Mouse (Mus musculus): ENCODE measurements around the gene Bad. TPM values are rescaled to one million over a fixed set of nuclear protein-coding genes. Genes with fewer than 3 reads are reported as not detected.
A peak's percentile ranks its signal among the peaks of the same experiment; 100 is the strongest.

The Bad gene
- polyA plus RNA-seq, 3 experiments from 2014 or later: 42.9 to 55.0 (median 47.6) TPM

GRCm38 (mm10) chr19:6915276-6915675, 26.4 kb upstream of the Bad start:
- ATAC-seq: no peak

DNA sequence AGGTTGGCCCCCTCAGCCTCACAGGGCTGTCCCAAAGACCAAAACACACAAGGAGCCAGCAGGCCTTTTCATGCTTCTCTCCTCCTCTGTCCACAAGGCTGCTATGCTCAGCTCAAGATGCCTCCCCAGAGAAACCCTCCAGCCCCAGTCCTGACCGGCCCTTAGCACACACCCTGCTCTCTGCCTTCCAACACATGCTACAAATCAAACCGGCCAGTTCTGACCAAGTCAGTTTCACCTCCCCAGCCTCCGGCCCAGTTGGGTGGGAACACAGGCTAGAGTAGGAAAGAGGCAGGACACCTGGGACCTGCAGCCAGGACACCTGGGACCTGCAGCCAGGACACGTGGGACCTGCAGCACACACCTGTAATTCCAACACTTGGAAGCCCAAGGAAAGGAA, 25.2 kb upstream of the Bad start:
- no peak for ATAC-seq

DNA sequence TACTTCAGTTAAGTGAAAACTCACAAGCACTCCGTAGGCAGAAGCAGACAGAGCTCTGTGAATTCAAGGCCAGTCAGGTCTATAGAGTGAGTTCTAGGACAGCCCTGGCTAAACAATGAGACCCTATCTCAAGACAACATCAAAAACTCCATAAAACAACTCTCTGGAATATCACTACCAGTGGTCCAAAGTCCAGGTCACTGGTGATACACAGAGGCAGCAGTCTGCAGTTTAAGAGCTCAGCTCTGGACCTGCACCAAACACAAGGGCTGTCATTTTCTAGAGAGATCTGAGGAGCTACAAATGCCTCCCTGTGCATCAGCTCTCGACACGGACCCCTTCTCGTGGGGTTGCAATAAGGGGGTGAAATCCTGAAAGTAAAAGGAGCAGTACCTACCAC, 23.3 kb upstream of the Bad start:
- no peak for ATAC-seq

DNA sequence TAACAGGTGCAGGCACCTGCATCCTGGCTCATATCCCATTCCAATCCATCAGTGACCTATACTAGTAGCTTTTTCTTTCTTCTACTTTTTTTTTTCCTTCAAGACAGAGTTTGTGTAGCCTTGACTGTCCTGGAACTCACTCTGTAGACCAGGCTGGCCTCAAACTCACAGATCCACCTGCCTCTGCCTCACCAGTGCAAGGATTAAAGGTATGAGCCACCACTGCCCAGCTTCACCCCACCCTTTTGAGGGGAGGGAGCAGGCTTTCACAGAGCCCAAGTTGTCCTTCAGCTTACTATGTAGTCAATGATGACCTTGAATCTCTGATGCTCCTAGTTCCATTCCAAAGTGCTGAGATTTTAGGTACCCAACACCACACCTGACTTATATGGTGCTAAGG, 22.2 kb upstream of the Bad start:
- ATAC-seq: no peak

GRCm38 (mm10) chr19:6919876-6920740, 21.6 kb upstream of the Bad start:
- ATAC-seq: no peak

DNA sequence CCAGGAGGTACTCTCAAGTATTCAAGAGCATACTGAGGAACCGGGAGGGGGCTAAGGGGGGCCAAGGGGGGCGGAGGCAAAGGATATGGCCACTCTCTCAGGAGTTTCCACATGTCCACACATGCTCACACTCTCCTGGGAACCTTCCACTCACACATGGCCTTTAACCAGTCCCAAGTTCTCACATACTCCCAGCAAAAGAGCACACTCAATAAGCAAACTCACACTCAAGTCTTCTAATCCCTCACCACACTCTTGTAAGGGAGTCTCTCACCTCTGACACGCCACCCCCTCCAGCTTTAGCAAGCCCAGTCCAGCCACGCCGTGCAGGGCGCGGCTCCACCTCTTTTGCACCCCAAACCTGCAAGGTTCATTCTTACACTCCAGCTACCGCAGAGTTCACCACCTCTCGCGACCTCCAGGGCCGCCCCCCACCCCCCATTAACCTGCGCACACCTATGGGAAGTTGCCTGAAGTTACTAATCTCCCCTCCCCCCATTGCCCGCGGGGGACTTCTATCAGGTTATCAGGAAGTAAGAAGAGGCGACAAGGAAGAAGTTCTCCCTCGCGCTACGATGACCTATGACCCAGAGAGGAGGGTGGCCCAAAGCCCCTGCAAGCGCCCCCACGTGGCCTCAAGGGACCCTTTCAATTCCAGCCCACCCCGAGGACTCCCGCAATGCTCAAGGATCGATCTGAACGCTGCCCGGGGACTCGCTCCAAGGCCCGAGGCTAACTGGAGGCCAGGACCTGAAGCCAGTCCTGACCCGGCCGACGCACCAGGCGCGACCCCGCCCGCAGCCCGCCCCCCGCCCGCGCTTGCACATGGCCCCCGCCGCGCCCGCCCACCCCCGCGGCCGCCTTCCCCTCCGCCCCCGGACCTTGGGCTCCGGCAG, 20.7 kb upstream of the Bad start:
- no peak for ATAC-seq

DNA sequence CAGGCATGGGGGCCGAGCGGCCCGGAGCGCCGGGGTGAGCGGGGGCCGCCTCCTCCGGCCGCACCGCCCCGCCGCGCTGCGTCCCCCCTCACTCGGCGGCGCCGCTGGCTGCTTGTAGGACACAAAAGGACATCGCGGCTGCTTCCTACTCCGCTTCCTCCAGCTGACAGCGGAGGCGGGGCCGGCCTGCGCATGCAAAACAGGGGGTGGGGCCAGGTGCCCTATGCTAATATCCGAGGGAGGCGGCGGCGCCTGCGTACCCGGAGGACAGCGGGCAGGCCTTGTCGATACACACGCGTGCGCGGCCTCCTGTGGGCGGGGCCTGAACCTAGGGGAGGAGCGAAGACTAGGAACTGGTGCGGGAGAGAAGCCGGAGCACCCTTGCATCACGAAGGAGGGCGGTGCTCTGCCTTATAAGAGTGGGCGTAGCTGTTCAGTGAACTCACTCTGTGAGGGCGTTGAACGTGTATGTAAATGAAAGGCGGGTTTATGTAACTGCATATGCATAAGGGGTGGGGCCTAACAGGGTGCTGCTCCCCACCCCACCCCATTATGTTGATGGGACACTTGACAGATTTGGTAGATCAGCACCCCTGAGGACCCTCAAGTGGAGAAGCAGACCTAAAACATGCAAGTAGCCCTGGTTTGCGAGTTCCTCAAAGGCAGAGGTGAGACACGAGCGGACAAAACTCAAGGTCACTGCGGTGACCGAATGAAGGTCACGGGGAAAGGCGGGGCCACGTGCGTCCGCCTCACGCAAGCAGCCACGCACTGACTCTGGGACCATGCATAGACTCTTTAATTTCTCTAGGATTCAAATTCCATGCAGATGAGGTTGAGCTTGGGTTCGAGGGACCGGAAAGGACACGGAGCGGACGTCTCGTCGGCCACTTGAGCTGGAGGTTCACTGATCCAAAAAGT, 19.8 kb upstream of the Bad start, which contains the start of gene Esrra:
TSS of gene Esrra (minus strand) at position 167 of the 921 bp plus-strand sequence.
- peak; percentile 94 for ATAC-seq

DNA sequence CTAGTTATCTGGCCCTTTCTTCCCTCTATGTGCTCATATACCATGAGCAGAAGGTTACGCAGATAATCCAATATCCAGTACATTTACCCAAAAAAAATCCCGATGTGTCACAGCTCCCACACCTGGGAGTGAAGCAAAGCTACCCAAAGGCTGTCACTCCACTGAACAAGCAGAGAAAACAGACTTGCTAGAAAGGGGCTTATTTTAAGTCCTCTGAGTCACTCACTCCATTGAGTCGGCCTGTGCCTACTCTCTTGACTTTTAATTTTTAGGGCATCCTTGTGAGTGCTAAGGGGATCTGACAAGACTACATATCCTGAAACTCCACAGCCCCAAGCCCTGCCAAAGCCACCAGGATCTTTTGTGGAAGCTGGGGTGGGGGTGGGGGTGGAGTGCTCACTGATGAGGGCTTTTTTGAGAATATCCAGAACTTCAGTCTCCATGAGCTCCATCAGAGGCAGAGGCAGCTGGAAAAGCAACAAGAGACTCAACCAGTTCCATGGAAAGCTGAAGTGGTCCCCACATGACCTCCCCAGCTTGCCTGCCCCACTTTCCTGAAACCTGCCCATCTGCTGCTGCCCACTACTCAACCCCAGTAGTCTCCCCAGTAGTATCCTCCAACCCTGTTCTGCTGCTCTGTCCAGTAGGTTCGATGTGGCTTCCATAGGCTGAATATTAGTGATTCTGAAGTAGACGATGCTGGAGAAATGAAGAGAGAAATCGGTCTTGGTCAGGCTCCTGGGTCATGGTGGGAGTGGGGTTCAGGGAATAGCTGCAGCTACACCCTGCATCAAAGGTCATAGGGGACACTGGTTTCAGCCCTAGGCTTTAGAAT, 18.5 kb upstream of the Bad start:
- no peak for ATAC-seq

DNA sequence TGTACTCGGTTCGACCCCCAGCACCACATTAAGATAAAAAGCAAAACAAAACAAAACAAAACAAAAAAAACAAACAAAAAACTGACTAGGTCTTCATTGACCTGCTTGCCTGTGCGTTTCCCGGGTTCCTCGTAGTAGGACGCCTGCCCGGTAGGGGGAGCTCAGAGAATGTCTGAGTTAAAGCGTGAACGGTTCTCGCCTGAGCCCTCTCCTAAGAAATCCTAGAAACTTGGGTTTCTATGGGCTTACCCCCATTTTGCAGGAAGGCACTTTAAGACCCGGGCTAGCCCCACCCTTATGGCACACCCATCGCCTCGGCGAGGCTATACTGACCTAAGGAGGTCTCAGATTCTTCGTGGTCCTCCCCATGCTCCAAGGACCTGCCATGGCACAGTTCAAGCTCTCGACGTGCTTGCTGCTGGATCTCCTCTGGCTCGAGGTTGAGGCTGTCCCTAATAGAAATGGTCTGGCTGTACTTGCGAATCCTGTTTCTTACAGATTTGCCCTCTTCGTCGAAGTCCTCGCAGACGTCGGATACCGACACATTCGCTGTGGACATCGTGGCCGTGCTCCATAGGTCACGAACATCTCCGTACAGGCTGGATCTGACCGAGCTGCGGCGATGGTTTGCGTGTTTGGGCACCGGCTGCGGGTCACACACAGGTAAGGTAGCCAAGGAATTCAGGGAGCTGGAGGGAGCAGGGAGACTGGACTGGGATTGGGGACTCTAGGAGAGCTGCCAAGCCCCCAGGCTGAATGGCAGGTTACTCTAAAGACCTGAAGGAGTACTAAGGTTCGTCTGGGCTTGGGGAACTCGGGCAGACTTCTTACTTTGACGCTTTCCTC, 17.0 kb upstream of the Bad start:
- no peak for ATAC-seq

- ATAC-seq: no peak
Observed at GRCm38 (mm10) chr19:6925307-6925573, 16.4 kb upstream of the Bad start, which contains the start of gene Catsperz. TSS of gene Catsperz (minus strand) at chr19:6925380.

- no peak for ATAC-seq
Observed at GRCm38 (mm10) chr19:6925611-6926329, 15.9 kb upstream of the Bad start.

- ATAC-seq: no peak
Observed at GRCm38 (mm10) chr19:6926559-6927255, 15.0 kb upstream of the Bad start.

DNA sequence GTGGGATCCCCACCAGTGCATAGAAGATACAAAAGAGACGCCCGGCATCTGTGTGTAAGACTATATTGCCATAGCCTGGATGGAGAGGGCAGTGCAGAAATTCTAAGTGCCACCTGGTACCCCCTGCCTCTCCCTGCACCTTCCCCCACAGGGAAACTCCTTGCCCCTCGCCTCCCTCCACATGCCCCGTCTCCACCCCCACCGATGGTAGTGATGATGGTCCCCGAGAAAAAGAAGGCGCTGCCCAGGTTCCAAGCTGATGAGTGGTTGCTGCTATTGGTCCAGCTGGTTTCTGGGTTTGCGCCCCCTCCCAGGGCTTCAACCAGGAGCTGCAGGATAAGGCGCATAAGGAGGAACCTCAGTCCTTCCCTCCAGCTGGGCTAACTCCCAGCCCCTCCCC, 13.6 kb upstream of the Bad start:
- ATAC-seq: no peak

- no peak for ATAC-seq
Observed at GRCm38 (mm10) chr19:6931002-6931401, 10.7 kb upstream of the Bad start.

DNA sequence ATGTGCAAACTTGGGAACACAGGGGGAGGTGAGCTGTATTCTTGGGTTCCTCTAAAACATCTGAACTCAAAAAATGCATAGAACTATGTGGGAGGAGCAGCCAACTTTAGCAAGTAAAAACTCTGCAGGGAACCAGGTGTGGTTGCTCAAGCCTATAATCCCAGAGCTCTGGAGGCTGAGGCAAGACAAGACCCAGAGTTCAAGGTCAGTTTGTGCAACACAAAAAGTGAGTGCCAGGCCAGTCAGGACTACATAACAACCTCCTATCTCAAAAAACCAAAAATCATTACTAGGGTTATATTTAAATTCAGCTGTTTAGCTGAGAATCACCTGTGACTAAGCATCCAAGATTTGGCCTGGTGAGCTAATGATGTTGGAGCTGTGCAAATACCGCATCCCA, 9.6 kb upstream of the Bad start:
- no peak for ATAC-seq

DNA sequence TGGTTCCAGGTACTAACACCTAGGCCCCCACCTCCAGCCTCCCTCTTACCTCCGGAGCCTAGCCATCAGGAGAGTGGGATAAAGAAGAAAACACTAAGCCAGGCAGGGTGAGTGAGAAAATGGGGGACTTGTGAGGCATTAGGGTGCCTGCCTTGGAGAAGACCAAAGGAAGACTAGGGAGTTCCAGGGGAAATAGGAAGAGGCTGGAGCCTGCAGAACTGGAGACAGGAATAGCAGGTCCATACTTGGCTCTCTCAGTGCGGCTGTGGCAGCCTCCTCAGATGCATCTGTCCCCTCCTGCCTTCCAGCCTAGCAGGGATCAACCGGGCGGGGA, 8.6 kb upstream of the Bad start:
- no peak for ATAC-seq

DNA sequence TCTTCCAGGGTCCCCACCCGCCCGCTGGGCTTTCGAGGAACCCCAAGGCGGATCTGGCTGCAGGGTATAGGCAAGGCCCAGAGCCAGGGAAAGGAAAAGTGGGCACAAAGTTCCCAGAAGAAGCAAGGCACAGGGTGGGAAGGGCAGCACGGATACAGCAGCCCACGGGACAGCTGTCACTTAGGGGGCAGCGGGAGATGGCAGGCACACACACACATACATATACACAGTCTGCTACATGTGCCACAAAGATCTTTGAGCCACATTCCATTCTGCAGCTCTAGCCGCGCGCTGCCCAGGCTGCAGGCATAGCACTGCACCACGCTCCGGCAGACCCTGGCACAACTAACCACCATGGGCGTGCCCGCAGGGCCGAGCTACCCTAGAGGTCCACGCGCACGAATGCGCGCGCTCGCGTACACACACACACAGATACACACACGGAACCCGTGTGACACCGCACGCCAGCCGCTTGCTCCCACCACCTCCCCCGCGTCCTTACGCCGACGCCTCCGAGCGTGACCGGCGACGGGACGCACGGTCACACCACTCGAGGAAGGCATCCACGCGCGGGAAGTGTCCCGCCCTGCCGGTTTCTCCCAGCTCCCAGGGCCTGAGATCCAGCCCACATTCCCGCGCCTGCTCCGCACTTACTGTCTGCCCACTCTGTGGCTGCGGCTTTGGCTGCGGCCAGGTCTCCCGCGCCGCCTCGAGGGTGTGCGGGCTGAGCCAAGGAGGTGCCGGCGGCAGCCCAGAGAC, 8.0 kb upstream of the Bad start:
- ATAC-seq: no peak

DNA sequence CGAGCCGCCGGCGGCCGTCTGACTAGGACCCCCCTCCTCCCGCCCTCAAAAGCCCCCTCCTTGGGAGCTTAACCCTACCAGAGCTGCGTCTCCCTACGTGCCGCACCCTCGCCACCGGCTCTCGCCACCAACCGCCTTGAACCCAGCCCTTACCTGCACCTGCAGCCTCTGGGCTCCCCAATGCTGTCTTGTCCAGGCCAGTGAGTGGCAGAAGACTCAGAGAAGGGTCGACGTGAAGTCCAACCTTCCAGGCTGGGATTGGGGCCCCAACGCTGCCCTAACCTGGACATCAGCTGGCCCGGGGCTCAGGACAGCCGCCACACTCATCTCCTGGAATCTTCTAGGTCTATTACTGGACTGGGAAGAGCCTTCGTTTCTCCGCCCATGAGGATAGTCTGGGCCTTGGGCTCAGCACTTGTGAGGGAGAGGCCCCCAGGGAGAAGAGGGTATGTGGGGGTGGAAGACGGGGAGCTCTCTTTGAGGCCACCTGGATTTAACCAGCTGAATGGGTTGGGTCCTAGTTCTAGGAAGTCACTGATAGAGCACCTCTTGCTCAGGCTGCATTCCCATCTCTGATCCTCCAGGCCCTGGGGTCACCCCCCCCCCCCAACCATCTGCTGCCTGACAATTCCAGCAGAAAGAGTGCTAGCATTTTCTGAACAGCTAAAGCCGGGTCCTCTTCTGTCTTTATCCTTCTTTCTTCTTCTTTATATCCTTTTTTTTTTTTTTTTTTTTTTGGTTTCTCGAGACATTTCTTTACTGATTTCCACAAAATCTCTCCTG, 7.3 kb upstream of the Bad start, which contains the start of gene Kcnk4:
TSS of gene Kcnk4 (minus strand) at position 321 of the 783 bp plus-strand sequence.
- no peak for ATAC-seq
